Mouse (Mus musculus): ENCODE measurements around the gene Ufc1.

GRCm38 (mm10) chr1:171283188-171284160 lies 11.3 kb downstream of the Ufc1 start:
- TF ChIP-seq GATA1 (IDR thresholded peaks at IDR 0.05; ENCODE audit: borderline replicate concordance, low read length): no peak
- no peak for TF ChIP-seq FLI1 (IDR thresholded peaks at IDR 0.05; ENCODE audit: low read length)

Data from megakaryocyte, embryonic 14.5 days (primary cell).